Mouse (Mus musculus) liver, embryonic 13.5 days (tissue): ENCODE measurements around the gene Nfyc. TPM values are rescaled to one million over a fixed set of nuclear protein-coding genes. Genes with fewer than 3 reads are reported as not detected.

ENCODE experiments used
- ATAC-seq: fragments of 200-750 bp; cut with Nextera tagmentation; 2 replicates; pipeline ENCODE4 v1.8.0; 2017; ENCODE audit warnings: low read depth, mild to moderate bottlenecking, moderate number of reproducible peaks, moderate library complexity
- DNase-seq: peaks from one replicate; pipeline ENCODE4 v3.0.0; 2022
- H3K27ac ChIP-seq: fragments of 300-500 bp; sonication (generic); 2 replicates; pipeline ENCODE4 v1.5.1; 2015; ENCODE audit warnings: moderate library complexity, mild to moderate bottlenecking, inconsistent platforms
- H3K27me3 ChIP-seq: fragments of 300-500 bp; sonication (generic); 2 replicates; pipeline ENCODE4 v1.6.1; 2015; ENCODE audit warnings: mild to moderate bottlenecking, inconsistent platforms
- H3K36me3 ChIP-seq: fragments of 300-500 bp; sonication (generic); 2 replicates; pipeline ENCODE4 v1.6.1; 2015; ENCODE audit warnings: mild to moderate bottlenecking, inconsistent platforms
- H3K4me1 ChIP-seq: fragments of 300-500 bp; sonication (generic); replicated peaks from 2 replicates; pipeline ENCODE4 v1.6.1; 2015; ENCODE audit warnings: inconsistent platforms
- H3K4me2 ChIP-seq: fragments of 300-500 bp; sonication (generic); 2 replicates; pipeline ENCODE4 v1.6.1; 2015; ENCODE audit warnings: inconsistent platforms, mild to moderate bottlenecking, moderate library complexity
- H3K4me3 ChIP-seq: fragments of 300-500 bp; sonication (generic); replicated peaks from 2 replicates; pipeline ENCODE4 v1.5.1; 2015; ENCODE audit warnings: mild to moderate bottlenecking, inconsistent platforms
- H3K9ac ChIP-seq: fragments of 300-500 bp; sonication (generic); 2 replicates; pipeline ENCODE4 v1.6.1; 2015; ENCODE audit warnings: mild to moderate bottlenecking, inconsistent platforms
- H3K9me3 ChIP-seq: fragments of 300-500 bp; sonication (generic); replicated peaks from 2 replicates; pipeline ENCODE4 v1.6.1; 2016; ENCODE audit warnings: inconsistent platforms
- WGBS: fragments of 180-500 bp; shearing (Covaris S2); methylation state at CpG from one replicate; pipeline ENCODE4 v1.1.7; 2015; ENCODE audit not compliant: insufficient replicate concordance; 5-methylcytosine and 5-hydroxymethylcytosine counted together
- polyA plus RNA-seq: library from polyadenylated mRNA; unstranded; fragments of >200 nt; fragmentation: Nextera tagmentation; extraction: Ambion mirVana; gene quantifications from 2 replicates; pipeline ENCODE4 v1.2.1, GENCODE M21; 2015

The Nfyc gene
- polyA plus RNA-seq, 1 experiment from 2014 or later = 54.1 TPM

DNA sequence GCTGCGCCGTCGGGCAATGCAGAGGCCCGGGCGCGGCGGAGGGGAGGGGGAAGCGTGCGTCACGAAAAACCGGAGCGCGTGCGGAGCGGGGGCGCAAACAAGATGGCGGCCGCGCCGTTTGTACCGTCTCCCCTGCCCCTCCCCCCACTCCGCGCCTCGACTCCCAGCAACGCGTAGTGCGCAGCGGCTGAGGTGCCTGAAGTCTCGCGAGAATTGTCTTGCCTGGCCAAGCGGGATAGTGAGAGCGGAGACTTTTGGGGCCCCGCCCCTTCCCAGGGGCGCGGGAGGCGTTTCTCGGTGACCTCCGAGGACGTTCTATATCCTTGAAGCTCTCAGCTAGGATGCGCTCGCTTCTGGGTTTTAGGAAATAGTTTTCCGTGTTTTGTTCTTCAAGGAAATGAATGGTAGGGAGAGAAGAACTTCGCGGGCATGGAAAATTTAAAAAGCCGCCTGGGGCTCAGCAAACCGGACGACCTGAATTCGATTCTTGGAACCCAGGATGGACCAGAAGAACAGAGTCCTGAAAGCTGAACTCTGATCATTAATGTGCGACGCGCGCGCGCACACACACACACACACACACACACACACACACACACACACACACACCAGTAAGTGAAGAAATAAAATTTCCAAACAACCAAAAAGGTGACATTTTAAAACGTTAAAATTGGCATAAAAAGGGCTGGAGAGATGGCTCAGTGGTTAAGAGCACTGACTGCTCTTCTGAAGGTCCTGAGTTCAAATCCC, 5.6 kb downstream of the Nfyc start:
- H3K9ac ChIP-seq = peak overlapping the region; percentile 99
- no peaks in the 10 kb centered on the region; the same call in 1 of the 2 replicates for H3K36me3 ChIP-seq
- H3K27ac ChIP-seq = peak overlapping the region; percentile 99
- H3K27me3 ChIP-seq = no peaks in the 10 kb centered on the region
- H3K4me1 ChIP-seq = peaks cover 42% of the 10 kb centered on the region
- H3K4me3 ChIP-seq = peak overlapping the region; percentile 84
- ATAC-seq (peak; percentile 90), DNase-seq (peak; percentile 99)
- WGBS = 0% methylated on average over 53 of the region's 55 CpGs
- H3K4me2 ChIP-seq = peak overlapping the region; percentile 87
- no peaks in the 10 kb centered on the region for H3K9me3 ChIP-seq

DNA sequence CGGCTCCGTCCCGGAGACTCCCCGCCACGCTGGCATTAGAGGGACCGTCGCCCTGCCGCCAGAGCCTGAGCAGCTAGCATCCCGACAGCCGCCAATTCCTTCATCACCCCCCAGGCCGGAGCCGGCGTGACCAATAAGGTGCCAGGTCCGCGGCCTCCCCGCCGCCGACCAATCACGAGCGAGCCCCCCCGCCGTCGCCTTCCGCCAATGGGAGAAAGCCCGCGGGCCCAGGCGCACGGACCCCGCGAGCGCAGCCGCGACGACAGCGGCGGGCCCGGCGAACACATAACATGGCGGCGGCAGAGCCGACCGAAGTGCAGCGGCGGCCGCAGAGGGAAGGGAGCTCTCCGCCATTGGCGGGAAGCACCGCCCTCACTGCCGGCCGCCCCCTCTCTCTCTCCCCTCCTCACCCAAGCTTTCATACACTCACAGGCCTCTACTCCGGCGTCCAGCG, 6.2 kb downstream of the Nfyc start:
- peaks cover 46% of the 10 kb centered on the region for H3K4me1 ChIP-seq
- peak overlapping the region; percentile 99 for H3K27ac ChIP-seq
- under 1% methylated on average over 52 of the region's 53 CpGs for WGBS
- H3K36me3 ChIP-seq = no peaks in the 10 kb centered on the region; the same call in 1 of the 2 replicates
- H3K4me2 ChIP-seq = peak overlapping the region; percentile 87
- no peaks in the 10 kb centered on the region for H3K9me3 ChIP-seq
- peak; percentile 94 for ATAC-seq
- DNase-seq = peak; percentile 93
- no peaks in the 10 kb centered on the region for H3K27me3 ChIP-seq
- H3K9ac ChIP-seq = peak overlapping the region; percentile 99
- peak overlapping the region; percentile 84 for H3K4me3 ChIP-seq

DNA sequence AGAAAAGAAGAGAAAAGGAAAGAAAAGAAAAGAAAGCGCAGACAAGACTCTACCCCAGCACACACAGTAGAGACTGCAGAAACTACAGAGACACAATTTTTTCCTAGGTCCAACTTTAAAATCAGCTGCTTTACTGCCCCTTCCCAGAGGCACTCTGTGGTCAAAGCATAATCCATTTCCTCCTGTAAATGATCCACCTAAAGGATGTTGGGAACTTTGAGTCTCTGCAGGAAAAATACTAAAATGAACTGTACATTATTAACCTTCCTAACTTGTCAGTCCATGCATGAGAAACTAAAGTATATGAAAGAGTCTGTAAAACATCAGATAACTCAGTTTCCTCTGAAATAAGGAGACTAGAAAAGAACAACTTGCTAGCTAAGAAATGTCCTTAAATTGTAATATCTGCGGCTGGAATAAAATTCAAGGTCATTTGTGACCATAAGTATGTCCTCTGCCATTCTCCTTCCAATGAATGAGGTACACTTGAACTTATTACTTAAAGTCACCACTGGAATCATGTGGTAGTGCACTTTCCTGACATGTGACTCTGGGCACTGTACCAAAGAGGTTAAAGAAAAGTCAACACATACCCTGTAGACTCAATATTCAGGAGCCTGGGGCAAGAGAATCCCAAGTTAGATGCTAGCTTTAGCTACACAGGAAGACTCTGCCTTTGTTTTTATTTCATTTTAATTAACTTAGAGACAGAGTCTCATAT, 9.0 kb downstream of the Nfyc start:
- Histone ChIP-seq H3K27ac (peak overlapping the region; percentile 29), H3K9ac (peak overlapping the region; percentile 30; the same call in 1 of the 2 replicates), H3K4me1 (peaks cover 71% of the 10 kb centered on the region), H3K4me2 (peak overlapping the region; percentile 87; the same call in 1 of the 2 replicates), H3K4me3 (no peak overlapping the region), H3K36me3 (no peaks in the 10 kb centered on the region; the same call in 1 of the 2 replicates), H3K9me3 (no peaks in the 10 kb centered on the region), H3K27me3 (no peaks in the 10 kb centered on the region)
- ATAC-seq (no peak), DNase-seq (no peak)
- WGBS = 93% methylated on average over 2 of the region's 2 CpGs

DNA sequence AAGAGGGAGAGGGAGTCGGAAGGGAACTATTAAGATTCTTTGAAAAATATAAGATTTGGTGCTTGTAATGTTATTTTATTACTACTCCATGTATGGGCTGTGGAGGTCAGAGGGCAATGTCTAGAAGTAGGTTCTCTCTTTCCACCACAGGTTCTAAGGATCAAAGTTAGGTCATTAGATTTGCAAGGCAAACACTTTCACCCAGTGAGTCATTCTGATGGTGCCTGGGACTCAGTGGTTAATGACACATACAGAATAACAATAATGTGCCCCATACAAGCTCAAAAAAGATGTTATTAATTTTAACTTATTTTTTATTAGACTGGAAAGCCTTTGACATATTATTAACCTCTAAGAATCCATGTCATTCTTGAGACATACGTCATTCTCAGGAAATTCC, 11.5 kb downstream of the Nfyc start:
- 93% methylated on average over 2 of the region's 2 CpGs for WGBS
- Histone ChIP-seq H3K36me3 (no peaks in the 10 kb centered on the region; the same call in 1 of the 2 replicates), H3K27ac (no peak overlapping the region), H3K4me1 (peaks cover 80% of the 10 kb centered on the region), H3K9ac (no peak overlapping the region), H3K9me3 (no peaks in the 10 kb centered on the region), H3K27me3 (no peaks in the 10 kb centered on the region), H3K4me2 (no peak overlapping the region), H3K4me3 (no peak overlapping the region)
- no peak for ATAC-seq
- DNase-seq = no peak

DNA sequence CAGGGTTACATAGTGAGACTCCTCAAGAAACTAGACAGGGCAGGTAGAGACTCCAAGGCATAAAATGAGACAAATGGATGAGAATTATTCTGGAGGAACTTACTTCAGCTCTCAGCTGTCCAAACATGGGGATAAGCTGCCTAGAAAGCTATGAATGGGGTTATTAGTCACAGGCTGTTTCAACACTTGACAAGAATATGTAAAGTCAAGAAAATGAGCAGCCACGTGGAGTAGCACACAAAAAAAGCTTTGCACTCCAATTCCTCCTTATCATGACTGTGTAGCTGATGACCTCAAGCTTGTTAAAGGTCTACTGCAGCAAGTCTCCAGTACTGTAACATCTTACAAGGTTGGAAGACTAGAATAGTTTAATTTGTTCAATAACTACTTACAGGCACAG, 12.1 kb downstream of the Nfyc start:
- no peak overlapping the region for H3K27ac ChIP-seq
- H3K9me3 ChIP-seq = no peaks in the 10 kb centered on the region
- no peak for DNase-seq
- H3K36me3 ChIP-seq = no peaks in the 10 kb centered on the region; the same call in 1 of the 2 replicates
- H3K4me1 ChIP-seq = peaks cover 83% of the 10 kb centered on the region
- H3K9ac ChIP-seq = no peak overlapping the region
- no peaks in the 10 kb centered on the region for H3K27me3 ChIP-seq
- WGBS = 38% methylated on average over 1 of the region's 1 CpGs
- ATAC-seq = no peak
- no peak overlapping the region for H3K4me2 ChIP-seq
- no peak overlapping the region for H3K4me3 ChIP-seq

DNA sequence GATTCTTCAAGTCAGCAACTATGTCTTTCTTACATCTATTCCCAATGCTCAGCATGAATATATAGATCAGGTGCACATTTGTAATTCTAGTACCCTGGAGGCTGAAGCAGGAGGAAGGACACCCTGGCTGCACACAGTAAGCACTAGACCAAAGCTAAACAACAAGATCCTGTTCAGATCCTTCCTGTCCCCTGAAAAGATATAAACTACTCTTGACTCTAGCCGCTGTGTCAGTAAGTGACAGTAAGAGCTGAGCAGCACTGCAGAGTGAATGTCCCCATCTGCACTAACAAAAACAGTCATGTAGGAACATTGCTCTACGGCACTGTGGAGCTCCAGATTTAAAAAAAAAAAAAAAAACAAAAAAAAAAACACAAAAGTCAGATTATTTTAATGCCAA, 13.4 kb downstream of the Nfyc start:
- DNase-seq (no peak), ATAC-seq (no peak)
- Histone ChIP-seq H3K9ac (no peak overlapping the region), H3K27me3 (no peaks in the 10 kb centered on the region), H3K4me3 (no peak overlapping the region), H3K27ac (no peak overlapping the region), H3K4me2 (no peak overlapping the region), H3K36me3 (no peaks in the 10 kb centered on the region), H3K9me3 (no peaks in the 10 kb centered on the region), H3K4me1 (peaks cover 79% of the 10 kb centered on the region)
- 79% methylated on average over 2 of the region's 2 CpGs for WGBS

DNA sequence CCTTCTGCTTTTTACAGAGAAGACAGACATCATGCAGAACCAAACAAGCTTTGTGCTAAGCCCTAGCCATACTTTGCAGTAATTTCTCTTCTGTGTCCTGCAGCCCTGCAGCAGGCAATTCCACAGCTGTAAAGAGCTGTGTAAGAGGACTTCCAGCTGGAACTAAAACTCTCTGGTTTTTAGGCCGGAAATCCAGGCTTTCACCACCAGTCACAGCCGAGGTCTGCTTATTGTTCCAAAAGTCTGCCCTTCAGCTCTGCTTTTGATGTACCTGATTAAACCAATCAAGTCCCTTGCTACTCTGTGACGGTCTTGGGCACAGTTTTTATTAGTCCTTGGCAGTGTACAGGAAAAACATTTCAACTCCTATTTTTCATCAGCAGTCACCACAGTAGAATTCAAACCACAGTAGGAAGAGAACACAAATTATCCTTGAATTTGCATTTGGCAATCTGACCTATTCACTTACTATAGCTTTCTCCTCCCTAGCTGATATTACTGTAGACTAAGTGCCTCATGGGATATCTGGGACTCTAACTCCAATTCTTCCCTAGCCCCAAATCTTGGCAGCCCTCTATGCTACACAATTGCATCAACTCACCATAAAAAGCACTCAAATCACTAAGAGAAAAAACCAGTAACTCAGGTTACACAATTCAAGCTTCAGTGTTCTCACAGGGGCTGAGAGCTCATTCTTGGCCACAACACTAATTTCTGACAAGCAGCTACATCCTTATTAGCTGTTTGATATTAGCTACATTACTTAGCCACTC, 14.2 kb downstream of the Nfyc start:
- H3K4me2 ChIP-seq = peak overlapping the region; percentile 73; the same call in 1 of the 2 replicates
- H3K9ac ChIP-seq = peak overlapping the region; percentile 14; the same call in 1 of the 2 replicates
- H3K4me1 ChIP-seq = peaks cover 77% of the 10 kb centered on the region
- H3K4me3 ChIP-seq = no peak overlapping the region
- no peak for ATAC-seq
- DNase-seq = no peak
- H3K27ac ChIP-seq = 0 out of 2 replicates have a peak overlapping the region, but pooled peaks have one; percentile 60
- no peaks in the 10 kb centered on the region for H3K36me3 ChIP-seq
- no peaks in the 10 kb centered on the region for H3K27me3 ChIP-seq
- no peaks in the 10 kb centered on the region for H3K9me3 ChIP-seq
- 53% methylated on average over 3 of the region's 3 CpGs for WGBS

DNA sequence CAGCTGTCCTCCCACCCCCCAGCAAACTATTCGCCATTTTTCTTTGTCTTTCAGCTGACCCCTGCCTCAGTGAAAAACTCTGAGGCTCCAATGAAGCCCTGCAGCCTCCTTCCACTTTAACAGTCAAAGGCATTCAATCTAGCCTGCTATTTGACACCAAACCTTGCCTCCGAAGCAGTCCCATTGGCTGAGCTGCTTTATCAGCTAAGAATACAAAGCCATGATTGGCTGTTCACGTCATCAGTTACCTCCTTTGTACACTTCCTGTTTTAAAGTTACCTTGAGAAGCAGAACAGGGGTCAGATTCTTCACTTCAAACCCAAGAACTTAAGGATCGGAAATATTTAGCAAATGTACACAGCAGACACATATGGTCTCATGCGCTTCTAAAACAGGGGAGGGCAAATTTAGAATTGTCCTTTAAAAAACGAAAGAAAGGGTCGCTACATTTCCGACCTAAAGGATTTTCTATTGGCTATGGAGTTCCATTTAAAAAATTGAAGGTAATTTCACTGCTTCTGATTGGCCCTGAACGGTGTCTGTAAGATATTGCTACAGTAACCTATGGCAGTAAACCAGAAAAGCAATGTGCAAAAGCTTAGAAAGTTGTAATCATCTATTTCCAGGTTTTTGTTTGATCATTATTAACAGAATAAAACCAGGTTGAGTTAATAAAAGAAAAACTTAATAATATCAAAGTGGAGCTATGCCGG, 15.6 kb downstream of the Nfyc start:
- 8% methylated on average over 10 of the region's 10 CpGs for WGBS
- Histone ChIP-seq H3K4me3 (peak overlapping the region; percentile 60), H3K4me1 (peaks cover 70% of the 10 kb centered on the region), H3K4me2 (peak overlapping the region; percentile 73), H3K9me3 (no peaks in the 10 kb centered on the region), H3K27me3 (no peaks in the 10 kb centered on the region), H3K36me3 (no peaks in the 10 kb centered on the region), H3K9ac (peak overlapping the region; percentile 68), H3K27ac (peak overlapping the region; percentile 20; the same call in 1 of the 2 replicates)
- DNase-seq (peak; percentile 77), ATAC-seq (peak; percentile 97)

DNA sequence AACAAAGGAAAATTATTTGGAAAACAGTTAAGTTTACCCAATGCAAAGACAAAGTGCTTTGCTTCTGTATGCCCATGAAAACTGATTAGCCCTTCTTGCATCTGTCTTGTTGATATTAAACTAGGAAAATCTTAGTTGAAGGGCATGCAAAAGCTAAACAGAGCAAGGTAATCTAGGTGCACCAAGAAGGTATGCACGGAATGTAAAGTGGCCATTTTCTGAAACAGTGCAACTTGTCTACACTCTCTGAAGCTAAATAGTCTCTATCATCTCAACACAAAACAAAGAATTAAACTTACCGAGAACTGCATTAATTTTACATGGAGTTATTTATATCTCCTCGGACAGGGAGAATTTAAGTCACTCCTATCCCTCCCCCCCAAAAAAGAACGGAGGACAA, 16.2 kb downstream of the Nfyc start:
- WGBS = 29% methylated on average over 4 of the region's 4 CpGs
- Histone ChIP-seq H3K27me3 (no peaks in the 10 kb centered on the region), H3K4me1 (peaks cover 67% of the 10 kb centered on the region), H3K4me2 (peak overlapping the region; percentile 73), H3K9ac (peak overlapping the region; percentile 68), H3K4me3 (peak overlapping the region; percentile 60), H3K9me3 (no peaks in the 10 kb centered on the region), H3K36me3 (no peaks in the 10 kb centered on the region), H3K27ac (peak overlapping the region; percentile 20; the same call in 1 of the 2 replicates)
- no peak for ATAC-seq
- no peak for DNase-seq

DNA sequence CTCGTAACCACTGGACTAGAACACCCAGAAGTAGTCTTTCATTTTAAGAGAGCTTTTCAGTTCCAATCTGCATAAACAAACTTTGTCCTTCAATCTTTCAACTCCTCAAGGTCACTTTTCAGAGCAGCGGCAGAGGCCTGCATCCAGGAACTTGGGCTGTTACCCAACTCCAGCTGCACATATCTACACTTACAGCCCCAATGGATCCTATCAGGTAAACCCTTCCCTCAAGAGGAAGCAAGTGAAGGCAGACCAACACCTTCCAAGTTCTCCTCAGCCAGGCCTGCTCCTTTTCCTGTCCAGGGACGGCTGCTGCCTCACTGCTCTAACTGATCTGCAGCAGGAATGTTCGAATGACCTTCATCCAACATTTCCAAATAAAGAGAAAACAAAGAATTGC, 17.2 kb downstream of the Nfyc start:
- whole genome bisulfite sequencing = 55% methylated on average over 4 of the region's 4 CpGs
- peak overlapping the region; percentile 68 for H3K9ac ChIP-seq

More for the DNA sequence above, 17.2 kb downstream of the Nfyc start:
- Histone ChIP-seq H3K27me3 (no peaks in the 10 kb centered on the region), H3K4me2 (peak overlapping the region; percentile 73), H3K36me3 (no peaks in the 10 kb centered on the region), H3K9me3 (no peaks in the 10 kb centered on the region), H3K27ac (peak overlapping the region; percentile 44; the same call in 1 of the 2 replicates), H3K4me3 (peak overlapping the region; percentile 60), H3K4me1 (peaks cover 57% of the 10 kb centered on the region)
- DNase-seq (no peak), ATAC-seq (no peak)
